Mouse (Mus musculus): ENCODE measurements around the gene Slc2a3. TPM values are rescaled to one million over a fixed set of nuclear protein-coding genes. Genes with fewer than 3 reads are reported as not detected.
A peak's percentile ranks its signal among the peaks of the same experiment; 100 is the strongest.
"Not testable (repeated sequence)": the region's sequence is repeated elsewhere in the genome, so short reads cannot be mapped to it uniquely, and the experiment has no call there.

The Slc2a3 gene
- total RNA-seq, 2 experiments from 2014 or later, result 18.9 to 21.5 TPM

DNA sequence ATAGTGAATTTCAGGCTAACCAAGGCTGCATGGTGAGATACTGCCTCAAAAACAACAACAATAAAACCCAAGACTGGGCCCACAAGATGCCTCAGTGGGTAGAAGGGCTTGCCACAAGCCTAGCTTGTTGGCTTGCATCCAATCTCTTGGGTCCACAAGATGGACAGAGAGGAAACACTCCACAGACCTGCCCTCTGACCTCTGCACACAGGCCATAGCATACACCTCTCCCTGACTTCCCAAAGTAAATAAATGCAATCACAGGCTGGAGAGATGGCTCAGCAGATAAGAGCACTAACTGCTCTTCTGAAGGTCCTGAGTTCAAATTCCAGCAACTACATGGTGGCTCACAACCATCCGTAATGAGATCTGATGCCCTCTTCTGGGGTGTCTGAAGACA is 83.2 kb downstream of the Slc2a3 start:
- not testable (repeated sequence) for ATAC-seq (replicated peaks; ENCODE audit: low FRiP score, low TSS enrichment, poor library complexity, severe bottlenecking)

GRCm38 (mm10) chr6:122715886-122716285 is 85.6 kb downstream of the Slc2a3 start:
- ATAC-seq (replicated peaks; ENCODE audit: low FRiP score, low TSS enrichment, poor library complexity, severe bottlenecking), result no peak

GRCm38 (mm10) chr6:122714707-122715365 is 86.6 kb downstream of the Slc2a3 start:
- peak; percentile 53; the same call in 1 of the 2 replicates for ATAC-seq (replicated peaks; ENCODE audit: low FRiP score, low TSS enrichment, poor library complexity, severe bottlenecking)

DNA sequence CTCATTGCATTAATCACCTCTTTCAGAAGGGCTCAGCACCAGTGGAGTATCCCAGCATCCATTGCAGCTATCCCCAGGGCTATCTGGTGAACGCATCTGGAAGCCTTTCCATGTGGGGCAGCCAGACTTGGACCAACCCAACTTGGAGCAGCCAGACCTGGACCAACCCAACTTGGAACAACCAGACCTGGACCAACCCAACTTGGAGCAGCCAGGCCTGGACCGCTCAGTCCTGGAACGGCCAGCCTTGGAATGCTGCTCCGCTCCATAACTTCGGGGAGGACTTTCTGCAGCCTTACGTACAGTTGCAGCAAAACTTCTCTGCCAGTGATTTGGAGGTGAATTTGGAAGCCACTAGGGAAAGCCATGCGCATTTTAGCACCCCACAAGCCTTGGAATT is 88.3 kb downstream of the Slc2a3 start:
- ATAC-seq (replicated peaks; ENCODE audit: low FRiP score, low TSS enrichment, poor library complexity, severe bottlenecking), result not testable (repeated sequence)

GRCm38 (mm10) chr6:122711455-122711854 is 90.0 kb downstream of the Slc2a3 start:
- ATAC-seq (replicated peaks; ENCODE audit: low FRiP score, low TSS enrichment, poor library complexity, severe bottlenecking), result no peak

- ATAC-seq (replicated peaks; ENCODE audit: low FRiP score, low TSS enrichment, poor library complexity, severe bottlenecking), result 0 out of 2 replicates have a peak, but pooled peaks have one; percentile 50
Measured at GRCm38 (mm10) chr6:122708826-122709225, 92.6 kb downstream of the Slc2a3 start.

DNA sequence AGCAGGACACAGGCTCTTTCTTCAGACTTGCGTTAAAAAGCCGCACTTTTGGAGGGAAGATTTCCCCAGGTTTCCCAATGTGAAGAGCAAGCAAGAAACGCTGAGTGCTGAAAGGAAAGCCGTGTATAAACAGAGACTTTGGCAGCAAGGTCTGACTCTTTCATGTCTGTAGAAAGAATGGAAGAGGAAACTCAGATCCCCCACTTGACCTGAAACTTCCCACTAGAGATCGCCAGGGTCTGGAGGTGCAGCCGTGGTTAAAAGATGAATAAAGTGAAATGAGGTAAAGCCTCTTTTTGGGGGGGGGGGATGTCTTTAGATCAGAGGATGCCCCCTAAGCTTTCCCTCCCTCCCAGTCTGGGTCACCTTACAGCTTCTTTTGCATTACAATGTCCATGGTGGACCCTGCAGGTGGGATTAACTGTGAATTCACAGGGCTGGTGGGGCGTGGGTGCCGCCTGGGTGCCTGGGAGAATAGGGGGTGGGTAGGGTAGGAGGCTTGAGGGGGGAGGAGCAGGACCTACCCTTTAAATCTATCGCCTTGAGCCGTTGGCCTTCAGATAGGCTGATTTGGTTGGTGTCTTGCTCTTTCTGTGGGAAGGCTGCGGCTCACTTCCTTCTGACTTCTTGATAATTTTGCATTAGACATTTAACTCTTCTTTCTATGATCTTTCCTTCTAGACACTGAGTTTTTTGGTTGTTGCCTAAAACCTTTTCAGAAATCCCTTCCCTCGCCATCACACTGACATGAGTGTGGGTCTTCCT is 94.2 kb downstream of the Slc2a3 start, which contains the start of gene Nanog:
Gene Nanog, plus strand, starts transcription at position 454 of the 765 bp plus-strand sequence.
- no peak for ATAC-seq (replicated peaks; ENCODE audit: low FRiP score, low TSS enrichment, poor library complexity, severe bottlenecking)

- no peak for ATAC-seq (replicated peaks; ENCODE audit: low FRiP score, low TSS enrichment, poor library complexity, severe bottlenecking)
Measured at GRCm38 (mm10) chr6:122706337-122706840, 95.1 kb downstream of the Slc2a3 start.

GRCm38 (mm10) chr6:122703706-122704105 is 97.7 kb downstream of the Slc2a3 start:
- no peak for ATAC-seq (replicated peaks; ENCODE audit: low FRiP score, low TSS enrichment, poor library complexity, severe bottlenecking)

DNA sequence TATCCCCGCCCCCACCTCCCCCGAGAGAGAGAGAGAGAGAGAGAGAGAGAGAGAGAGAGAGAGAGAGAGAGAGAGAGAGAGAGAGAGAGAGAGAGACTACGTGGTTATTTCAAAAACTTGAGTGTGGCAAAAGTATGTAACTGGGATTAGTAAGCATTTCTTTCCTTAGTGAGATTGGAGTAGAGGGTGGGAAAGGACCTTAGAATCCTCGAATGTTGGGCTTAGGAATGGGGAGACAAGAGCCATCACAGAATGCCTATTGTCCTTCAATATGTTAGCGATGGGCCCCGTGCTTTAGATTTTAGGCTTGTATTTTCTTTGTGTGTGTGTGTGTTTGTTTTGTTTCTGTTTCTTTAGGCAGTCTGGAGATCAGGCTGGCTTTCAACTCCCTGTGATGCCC is 98.2 kb downstream of the Slc2a3 start:
- ATAC-seq (replicated peaks; ENCODE audit: low FRiP score, low TSS enrichment, poor library complexity, severe bottlenecking), result no peak

GRCm38 (mm10) chr6:122702480-122703124 is 98.8 kb downstream of the Slc2a3 start:
- ATAC-seq (replicated peaks; ENCODE audit: low FRiP score, low TSS enrichment, poor library complexity, severe bottlenecking), result 0 out of 2 replicates have a peak, but pooled peaks have one; percentile 37

DNA sequence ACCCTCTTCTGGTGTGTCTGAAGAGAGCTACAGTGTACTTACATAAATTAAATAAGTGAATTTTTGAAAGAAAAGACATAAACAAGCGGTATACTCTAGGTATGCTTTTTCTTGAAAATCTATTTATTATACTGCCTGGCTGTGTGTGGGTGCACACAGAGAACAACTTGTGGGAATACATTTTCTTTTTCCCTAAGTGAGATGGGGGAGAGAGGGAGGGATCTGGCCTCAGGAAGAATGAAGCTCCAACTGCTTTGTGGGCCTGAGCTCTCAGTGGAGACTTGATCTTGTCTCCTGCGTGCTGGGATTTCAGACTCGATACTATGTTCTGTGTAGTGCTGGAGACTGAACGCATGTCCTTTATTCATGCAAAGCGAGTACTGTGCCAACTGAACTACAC is 99.6 kb downstream of the Slc2a3 start:
- ATAC-seq (replicated peaks; ENCODE audit: low FRiP score, low TSS enrichment, poor library complexity, severe bottlenecking), result no peak

GRCm38 (mm10) chr6:122699628-122700027 is 101.8 kb downstream of the Slc2a3 start:
- not testable (repeated sequence) for ATAC-seq (replicated peaks; ENCODE audit: low FRiP score, low TSS enrichment, poor library complexity, severe bottlenecking)

DNA sequence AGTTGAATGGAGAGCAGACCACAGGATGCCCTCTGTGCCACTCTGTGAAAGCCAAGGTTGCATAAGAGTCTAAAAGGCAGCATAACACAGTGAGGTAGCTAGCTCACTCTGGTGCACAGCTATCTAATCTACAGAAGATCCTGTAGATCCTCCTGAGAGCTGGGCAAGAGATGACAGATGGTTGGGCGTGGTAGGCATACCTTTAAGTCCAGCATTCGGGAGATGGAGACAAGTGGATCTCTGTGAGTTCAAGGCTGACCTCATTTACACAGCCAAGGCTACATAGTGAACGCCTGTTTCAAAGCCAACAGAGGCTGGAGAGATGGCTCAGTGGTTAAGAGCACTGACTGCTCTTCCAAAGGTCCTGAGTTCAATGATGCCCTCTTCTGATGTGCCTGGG is 106.0 kb downstream of the Slc2a3 start:
- no peak for ATAC-seq (replicated peaks; ENCODE audit: low FRiP score, low TSS enrichment, poor library complexity, severe bottlenecking)

DNA sequence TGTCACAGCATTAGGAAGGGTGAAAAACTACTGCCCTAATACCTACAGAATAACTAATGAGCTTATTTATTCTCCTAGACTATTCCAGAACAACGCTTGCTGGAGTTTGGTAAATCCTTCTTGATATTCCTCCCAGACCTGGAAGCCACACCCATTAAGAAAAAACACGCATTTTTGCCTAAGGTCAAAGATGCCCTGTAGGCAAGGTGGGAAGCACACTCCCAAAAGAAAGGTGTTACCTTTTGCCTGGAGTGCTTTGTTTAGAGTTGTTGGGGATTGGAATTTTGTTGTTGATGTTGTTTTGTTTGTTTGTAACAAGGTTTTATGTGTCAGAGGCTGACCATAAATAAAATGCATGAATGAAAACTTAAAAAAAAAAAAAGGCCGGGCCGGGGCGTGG is 111.4 kb downstream of the Slc2a3 start:
- ATAC-seq (replicated peaks; ENCODE audit: low FRiP score, low TSS enrichment, poor library complexity, severe bottlenecking), result no peak

GRCm38 (mm10) chr6:122689411-122690055 is 111.9 kb downstream of the Slc2a3 start:
- no peak for ATAC-seq (replicated peaks; ENCODE audit: low FRiP score, low TSS enrichment, poor library complexity, severe bottlenecking)

GRCm38 (mm10) chr6:122686709-122687108 is 114.7 kb downstream of the Slc2a3 start:
- ATAC-seq (replicated peaks; ENCODE audit: low FRiP score, low TSS enrichment, poor library complexity, severe bottlenecking), result no peak

GRCm38 (mm10) chr6:122682646-122683045 is 118.8 kb downstream of the Slc2a3 start:
- ATAC-seq (replicated peaks; ENCODE audit: low FRiP score, low TSS enrichment, poor library complexity, severe bottlenecking), result no peak
